Mouse (Mus musculus) T-cell, adult 2 months (primary cell): ENCODE data around the gene Lyz1.
"Not testable (repeated sequence)": the region's sequence is repeated elsewhere in the genome, so short reads cannot be mapped to it uniquely, and the experiment has no call there.

Experiments used
- DNase-seq: peaks from one replicate; pipeline ENCODE4 v3.0.0; 2022; ENCODE audit warnings: low spot score

Lyz1 gene

GRCm38 (mm10) chr10:117287226-117287850, 5.3 kb downstream of the Lyz1 start:
- DNase-seq: no peak

GRCm38 (mm10) chr10:117286366-117286970, 6.2 kb downstream of the Lyz1 start:
- DNase-seq: no peak

- not testable (repeated sequence) for DNase-seq
Observed at GRCm38 (mm10) chr10:117285584-117285983, 7.1 kb downstream of the Lyz1 start.

GRCm38 (mm10) chr10:117284578-117285520, 7.8 kb downstream of the Lyz1 start:
- DNase-seq: no peak

GRCm38 (mm10) chr10:117283871-117284577, 8.6 kb downstream of the Lyz1 start:
- no peak for DNase-seq

- DNase-seq: not testable (repeated sequence)
Observed at GRCm38 (mm10) chr10:117283196-117283595, 9.5 kb downstream of the Lyz1 start.

- no peak for DNase-seq
Observed at GRCm38 (mm10) chr10:117282551-117282950, 10.1 kb downstream of the Lyz1 start.

GRCm38 (mm10) chr10:117282049-117282448, 10.6 kb downstream of the Lyz1 start, which contains the start of gene Lyz2:
Gene Lyz2, minus strand, starts transcription at chr10:117282321.
- peak; percentile 37 for DNase-seq

- DNase-seq: no peak
Observed at GRCm38 (mm10) chr10:117281381-117281920, 11.2 kb downstream of the Lyz1 start.

GRCm38 (mm10) chr10:117280000-117280399, 12.7 kb downstream of the Lyz1 start:
- no peak for DNase-seq

GRCm38 (mm10) chr10:117278510-117278909, 14.2 kb downstream of the Lyz1 start:
- not testable (repeated sequence) for DNase-seq

GRCm38 (mm10) chr10:117277779-117278178, 14.9 kb downstream of the Lyz1 start:
- not testable (repeated sequence) for DNase-seq

GRCm38 (mm10) chr10:117275681-117276369, 16.8 kb downstream of the Lyz1 start:
- no peak for DNase-seq

GRCm38 (mm10) chr10:117274645-117275044, 18.0 kb downstream of the Lyz1 start:
- not testable (repeated sequence) for DNase-seq

GRCm38 (mm10) chr10:117272023-117272422, 20.6 kb downstream of the Lyz1 start:
- no peak for DNase-seq

GRCm38 (mm10) chr10:117259870-117260269, 32.8 kb downstream of the Lyz1 start:
- DNase-seq: no peak

- DNase-seq: no peak
Observed at GRCm38 (mm10) chr10:117238603-117239002, 54.1 kb downstream of the Lyz1 start, which contains the start of gene 9530003J23Rik. Gene 9530003J23Rik, minus strand, starts transcription at chr10:117238703.
